Mouse (Mus musculus) limb, embryonic 15.5 days (tissue): ENCODE data around the gene Heatr1. TPM values are rescaled to one million over a fixed set of nuclear protein-coding genes. Genes with fewer than 3 reads are reported as not detected.

Experiments
- ATAC-seq: fragments of 200-750 bp; cut with Nextera tagmentation; 2 replicates; pipeline ENCODE4 v1.8.0; 2017; ENCODE audit warnings: low read depth, moderate TSS enrichment; ENCODE audit not compliant: insufficient number of reproducible peaks, low FRiP score, low TSS enrichment
- H3K27ac ChIP-seq: fragments of 300-500 bp; sonication (generic); 2 replicates; pipeline ENCODE4 v1.5.1; 2015; ENCODE audit warnings: moderate library complexity, mild to moderate bottlenecking, inconsistent platforms
- H3K27me3 ChIP-seq: fragments of 300-500 bp; sonication (generic); 2 replicates; pipeline ENCODE4 v1.6.1; 2015; ENCODE audit warnings: inconsistent platforms
- H3K36me3 ChIP-seq: fragments of 300-500 bp; sonication (generic); 2 replicates; pipeline ENCODE4 v1.6.1; 2015; ENCODE audit warnings: inconsistent platforms
- H3K4me1 ChIP-seq: fragments of 300-500 bp; sonication (generic); 2 replicates; pipeline ENCODE4 v1.6.1; 2015; ENCODE audit warnings: inconsistent platforms
- H3K4me2 ChIP-seq: fragments of 300-500 bp; sonication (generic); 2 replicates; pipeline ENCODE4 v1.6.1; 2015; ENCODE audit warnings: mild to moderate bottlenecking, inconsistent platforms
- H3K4me3 ChIP-seq: fragments of 300-500 bp; sonication (generic); 2 replicates; pipeline ENCODE4 v1.5.1; 2015; ENCODE audit warnings: mild to moderate bottlenecking, inconsistent platforms
- H3K9ac ChIP-seq: fragments of 300-500 bp; sonication (generic); 2 replicates; pipeline ENCODE4 v1.6.1; 2015; ENCODE audit warnings: inconsistent platforms
- H3K9me3 ChIP-seq: fragments of 300-500 bp; sonication (generic); 2 replicates; pipeline ENCODE4 v1.6.1; 2016; ENCODE audit warnings: inconsistent platforms
- WGBS: fragments of 180-500 bp; shearing (Covaris S2); methylation state at CpG from one replicate; pipeline ENCODE4 v1.1.7; 2015; 5-methylcytosine and 5-hydroxymethylcytosine counted together
- polyA plus RNA-seq: library from polyadenylated mRNA; unstranded; fragments of >200 nt; fragmentation: Nextera tagmentation; extraction: Ambion mirVana; gene quantifications from 2 replicates; pipeline ENCODE4 v1.2.1, GENCODE M21; 2015

Gene Heatr1
- polyA plus RNA-seq, 1 experiment from 2014 or later: 14.2 TPM

- no peak overlapping the region for H3K27ac ChIP-seq
- no peaks in the 10 kb centered on the region for H3K9me3 ChIP-seq
- peak overlapping the region; percentile 89 for H3K4me2 ChIP-seq
- peak overlapping the region; percentile 71 for H3K4me3 ChIP-seq
- no peak; the same call in 1 of the 2 replicates for ATAC-seq
- H3K27me3 ChIP-seq: peaks cover 9% of the 10 kb centered on the region; the same call in 1 of the 2 replicates
- WGBS: under 1% methylated on average over 23 of the region's 23 CpGs
- H3K9ac ChIP-seq: peak overlapping the region; percentile 37
- peaks cover 8% of the 10 kb centered on the region for H3K4me1 ChIP-seq
- peaks cover 20% of the 10 kb centered on the region for H3K36me3 ChIP-seq
Measured at GRCm38 (mm10) chr13:12395571-12395970, 744 bp downstream of the Heatr1 start.

GRCm38 (mm10) chr13:12408343-12409066 is 13.7 kb downstream of the Heatr1 start:
- Histone ChIP-seq H3K27ac (no peak overlapping the region), H3K9me3 (no peaks in the 10 kb centered on the region), H3K36me3 (peaks cover 57% of the 10 kb centered on the region), H3K9ac (no peak overlapping the region), H3K27me3 (no peaks in the 10 kb centered on the region), H3K4me2 (no peak overlapping the region), H3K4me3 (no peak overlapping the region), H3K4me1 (no peaks in the 10 kb centered on the region)
- ATAC-seq: no peak
- 91% methylated on average over 9 of the region's 9 CpGs for WGBS

DNA sequence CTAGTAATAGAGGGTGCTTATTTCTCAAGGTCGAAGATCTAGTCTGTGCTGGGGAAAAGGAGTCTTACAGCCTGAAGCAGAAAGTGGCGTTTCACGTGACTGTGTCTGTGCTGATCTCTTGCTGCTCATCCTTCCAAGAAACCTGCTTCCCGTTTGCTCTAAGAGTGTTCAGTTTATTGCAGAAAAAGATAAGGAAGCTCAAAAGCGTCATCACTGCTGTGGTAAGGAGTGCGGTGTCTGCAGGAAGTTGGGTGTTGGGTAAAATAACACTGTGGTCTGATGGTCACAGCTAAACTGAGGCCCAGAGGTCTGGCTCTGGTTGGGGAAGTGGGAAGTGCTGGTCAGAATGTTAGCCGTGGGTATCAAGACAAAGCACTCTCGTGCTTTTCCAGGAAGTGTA is 17.2 kb downstream of the Heatr1 start:
- Histone ChIP-seq H3K4me2 (no peak overlapping the region), H3K36me3 (peaks cover 65% of the 10 kb centered on the region), H3K9ac (no peak overlapping the region), H3K4me1 (no peaks in the 10 kb centered on the region), H3K9me3 (no peaks in the 10 kb centered on the region), H3K27me3 (no peaks in the 10 kb centered on the region), H3K4me3 (no peak overlapping the region), H3K27ac (no peak overlapping the region)
- ATAC-seq: no peak
- WGBS: 87% methylated on average over 8 of the region's 8 CpGs

DNA sequence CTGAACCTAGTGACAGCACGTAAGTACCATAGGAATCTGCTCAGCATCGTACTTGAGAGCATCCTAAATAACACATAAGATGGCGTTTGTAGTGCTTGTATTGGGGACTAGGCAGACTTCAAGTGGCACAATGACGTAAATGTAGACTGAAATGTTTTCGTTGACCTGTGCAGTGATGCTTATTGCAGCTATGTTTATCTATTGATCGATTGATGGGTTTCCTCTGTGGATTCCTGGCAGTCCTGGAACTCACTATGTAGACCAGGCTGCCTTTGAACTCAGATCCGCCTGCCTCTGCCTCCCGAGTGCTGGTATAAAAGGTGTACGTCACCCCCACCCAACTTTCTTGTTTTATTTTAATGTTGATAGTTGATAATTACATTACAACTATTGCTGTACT is 25.8 kb downstream of the Heatr1 start:
- Histone ChIP-seq H3K4me2 (no peak overlapping the region), H3K9ac (no peak overlapping the region), H3K36me3 (peaks cover 85% of the 10 kb centered on the region), H3K9me3 (no peaks in the 10 kb centered on the region), H3K27ac (no peak overlapping the region), H3K4me1 (no peaks in the 10 kb centered on the region), H3K4me3 (no peak overlapping the region), H3K27me3 (no peaks in the 10 kb centered on the region)
- WGBS: 93% methylated on average over 9 of the region's 9 CpGs
- no peak for ATAC-seq

DNA sequence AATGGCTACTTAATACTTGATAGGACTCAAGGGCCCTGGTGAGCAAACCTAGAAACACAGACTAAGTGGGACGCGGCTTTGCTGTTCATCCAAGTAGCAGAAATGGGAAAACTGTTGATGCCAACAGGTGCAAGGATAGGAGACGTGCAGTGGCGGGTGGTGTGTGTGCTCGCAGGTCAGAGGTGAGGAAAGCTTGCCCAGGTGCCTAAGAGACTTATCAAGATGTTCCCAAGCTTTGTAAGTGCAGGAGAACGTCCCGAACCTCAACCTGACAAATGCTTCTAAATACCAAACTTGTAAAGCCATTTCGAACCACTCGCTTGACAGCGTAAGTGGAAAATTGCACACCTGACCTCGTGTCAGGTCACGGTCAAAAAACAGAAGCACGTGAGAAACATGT is 33.7 kb downstream of the Heatr1 start:
- ATAC-seq: no peak
- 95% methylated on average over 13 of the region's 13 CpGs for WGBS
- Histone ChIP-seq H3K4me1 (no peaks in the 10 kb centered on the region), H3K4me2 (no peak overlapping the region), H3K27me3 (no peaks in the 10 kb centered on the region), H3K9me3 (no peaks in the 10 kb centered on the region), H3K36me3 (peaks cover 91% of the 10 kb centered on the region), H3K27ac (no peak overlapping the region), H3K9ac (no peak overlapping the region), H3K4me3 (no peak overlapping the region)

GRCm38 (mm10) chr13:12433843-12434242 is 39.0 kb downstream of the Heatr1 start:
- Histone ChIP-seq H3K9me3 (no peaks in the 10 kb centered on the region), H3K4me3 (no peak overlapping the region), H3K9ac (no peak overlapping the region), H3K4me2 (no peak overlapping the region), H3K27me3 (no peaks in the 10 kb centered on the region), H3K4me1 (no peaks in the 10 kb centered on the region), H3K27ac (no peak overlapping the region), H3K36me3 (peaks cover 86% of the 10 kb centered on the region)
- WGBS: 88% methylated on average over 5 of the region's 5 CpGs
- no peak for ATAC-seq

DNA sequence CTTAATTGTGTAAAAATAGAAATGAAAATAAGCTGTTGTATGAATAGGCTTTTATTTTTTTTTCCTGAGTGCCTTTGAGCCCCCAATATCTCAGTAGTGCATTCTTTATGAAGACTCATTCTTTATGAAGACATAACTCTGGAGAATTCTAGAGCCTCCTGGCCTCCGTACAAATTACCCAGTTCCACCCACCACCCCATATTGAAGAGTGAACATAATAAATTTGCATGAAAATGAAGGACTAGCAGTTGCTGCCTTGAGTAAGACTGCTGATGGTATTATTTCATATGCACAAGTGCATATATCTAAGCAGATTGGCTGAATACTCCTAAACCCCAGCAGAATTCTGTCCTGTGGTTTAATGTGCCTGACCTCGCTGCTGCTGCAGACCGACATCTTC is 44.8 kb downstream of the Heatr1 start:
- H3K9me3 ChIP-seq: no peaks in the 10 kb centered on the region
- peaks cover 63% of the 10 kb centered on the region for H3K36me3 ChIP-seq
- H3K27me3 ChIP-seq: no peaks in the 10 kb centered on the region
- H3K4me1 ChIP-seq: no peaks in the 10 kb centered on the region
- H3K4me3 ChIP-seq: no peak overlapping the region
- no peak overlapping the region for H3K4me2 ChIP-seq
- ATAC-seq: no peak
- H3K27ac ChIP-seq: no peak overlapping the region
- H3K9ac ChIP-seq: no peak overlapping the region
- 95% methylated on average over 3 of the region's 3 CpGs for WGBS

DNA sequence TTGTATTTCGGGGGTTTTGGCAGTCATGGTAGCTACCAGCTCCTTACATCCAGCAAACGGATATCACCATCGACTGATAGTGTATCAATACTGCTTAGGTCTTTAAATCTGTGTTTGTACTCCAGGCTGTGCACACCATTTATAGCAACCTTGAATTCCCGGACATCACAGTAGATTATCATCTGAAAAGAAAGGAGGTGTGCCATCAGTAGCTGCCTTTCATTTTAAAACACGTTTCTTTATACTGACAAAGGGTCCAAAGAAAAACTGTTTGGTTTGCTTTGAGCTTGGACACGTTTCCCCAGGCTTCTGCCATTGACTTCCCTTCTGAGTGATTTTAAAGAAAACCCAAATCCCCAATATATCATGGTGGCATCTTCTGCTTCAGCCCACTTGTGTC is 46.0 kb downstream of the Heatr1 start:
- H3K9me3 ChIP-seq: no peaks in the 10 kb centered on the region
- no peak overlapping the region for H3K9ac ChIP-seq

DNA sequence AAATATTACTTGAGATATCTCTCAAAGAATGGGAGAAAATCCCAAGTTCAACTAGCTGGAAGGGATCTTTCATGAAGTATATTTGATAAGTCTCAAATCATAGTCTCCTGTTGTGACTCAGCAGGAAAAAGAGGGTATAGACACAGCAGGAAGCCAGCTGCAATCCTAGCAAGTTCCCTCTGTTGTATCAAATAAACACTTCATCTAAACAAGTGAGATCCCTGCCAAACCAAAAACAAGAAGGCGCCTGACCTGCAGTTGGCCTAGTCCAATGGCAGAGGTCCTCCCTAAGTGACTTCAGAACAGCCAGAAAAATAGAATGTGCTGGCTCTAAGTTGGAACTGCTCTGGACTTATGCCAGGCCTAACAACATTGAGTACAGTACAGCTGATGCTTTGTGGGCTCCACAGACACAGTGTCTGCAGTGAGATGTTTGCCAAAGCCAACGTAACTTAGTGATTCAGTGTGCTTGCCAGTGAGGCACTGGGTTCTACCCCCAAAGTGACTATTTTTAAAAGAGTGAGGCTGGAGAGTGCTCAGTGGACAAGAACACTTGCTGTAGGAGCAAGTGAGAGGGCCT is 47.3 kb downstream of the Heatr1 start:
- H3K36me3 ChIP-seq: peaks cover 57% of the 10 kb centered on the region
- 67% methylated on average over 2 of the region's 2 CpGs for WGBS
- H3K27ac ChIP-seq: no peak overlapping the region
- no peaks in the 10 kb centered on the region for H3K4me1 ChIP-seq
- no peaks in the 10 kb centered on the region for H3K9me3 ChIP-seq
- no peak overlapping the region for H3K4me2 ChIP-seq
- H3K4me3 ChIP-seq: no peak overlapping the region
- no peak; the same call in 1 of the 2 replicates for ATAC-seq
- no peak overlapping the region for H3K9ac ChIP-seq
- no peaks in the 10 kb centered on the region for H3K27me3 ChIP-seq

More for the DNA sequence above, 46.0 kb downstream of the Heatr1 start:
- WGBS: 92% methylated on average over 6 of the region's 6 CpGs
- Histone ChIP-seq H3K27ac (no peak overlapping the region), H3K4me2 (no peak overlapping the region), H3K36me3 (peaks cover 53% of the 10 kb centered on the region), H3K4me3 (no peak overlapping the region), H3K4me1 (no peaks in the 10 kb centered on the region), H3K27me3 (no peaks in the 10 kb centered on the region)
- ATAC-seq: no peak

DNA sequence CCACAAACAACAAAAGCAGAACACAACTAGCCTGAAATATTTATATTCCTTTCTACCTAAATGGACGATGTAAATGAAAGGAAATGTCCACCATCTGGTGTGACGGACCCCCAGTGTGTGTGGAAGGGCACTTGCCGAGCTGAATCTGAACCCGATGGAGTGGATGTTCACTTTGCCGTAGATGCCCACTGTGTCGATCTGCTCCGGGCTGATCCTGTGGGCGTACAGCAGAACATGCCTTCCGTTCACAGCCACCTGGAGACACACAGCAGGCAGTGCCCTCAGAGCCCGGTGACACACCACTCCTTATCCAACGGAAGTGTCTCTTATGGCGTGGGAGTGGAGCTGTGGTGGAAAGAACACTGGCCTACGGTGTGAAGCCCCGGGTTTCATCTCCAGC is 58.3 kb downstream of the Heatr1 start:
- Histone ChIP-seq H3K9ac (no peak overlapping the region), H3K27me3 (no peaks in the 10 kb centered on the region), H3K27ac (no peak overlapping the region), H3K36me3 (peaks cover 36% of the 10 kb centered on the region), H3K4me1 (no peaks in the 10 kb centered on the region), H3K4me3 (no peak overlapping the region), H3K4me2 (no peak overlapping the region), H3K9me3 (no peaks in the 10 kb centered on the region)
- 85% methylated on average over 14 of the region's 14 CpGs for WGBS
- ATAC-seq: no peak

DNA sequence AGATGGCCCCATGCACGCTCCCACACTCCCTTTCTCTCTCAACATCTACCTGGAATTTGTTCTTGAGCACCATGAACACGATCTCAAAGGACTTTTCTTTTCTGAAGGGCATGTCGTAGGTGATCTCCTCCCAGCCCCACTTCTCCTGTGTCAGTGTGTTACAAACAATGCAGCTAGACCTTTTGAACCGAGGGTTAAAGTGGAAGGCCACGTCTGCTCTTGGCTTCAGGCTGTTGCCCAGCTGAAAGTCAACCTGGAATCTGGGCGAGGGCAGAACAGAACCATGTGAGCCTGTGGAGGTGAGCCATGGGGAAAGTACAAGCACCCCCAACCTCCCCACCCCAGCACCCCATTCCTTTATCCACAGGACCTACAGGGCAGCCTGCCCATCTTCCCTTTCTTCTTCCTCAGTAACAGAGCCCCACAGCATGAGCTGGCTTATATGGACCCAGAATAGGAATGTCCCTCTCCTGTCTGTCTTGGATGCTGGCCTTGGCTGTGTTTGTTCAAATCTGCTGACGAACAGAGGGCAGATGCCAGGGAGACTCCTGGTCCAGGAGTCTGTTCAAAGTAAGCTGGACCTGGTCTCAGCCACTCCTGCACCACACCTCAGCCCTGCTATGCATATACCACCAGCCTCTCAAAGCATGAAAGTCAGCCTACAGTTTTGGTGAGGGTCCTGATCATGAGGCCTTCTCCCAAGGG is 60.0 kb downstream of the Heatr1 start:
- Histone ChIP-seq H3K36me3 (peaks cover 35% of the 10 kb centered on the region), H3K27ac (no peak overlapping the region), H3K9me3 (no peaks in the 10 kb centered on the region), H3K27me3 (no peaks in the 10 kb centered on the region), H3K4me3 (no peak overlapping the region), H3K9ac (no peak overlapping the region), H3K4me2 (no peak overlapping the region), H3K4me1 (peaks cover 2% of the 10 kb centered on the region; the same call in 1 of the 2 replicates)
- 82% methylated on average over 7 of the region's 7 CpGs for WGBS
- ATAC-seq: no peak

DNA sequence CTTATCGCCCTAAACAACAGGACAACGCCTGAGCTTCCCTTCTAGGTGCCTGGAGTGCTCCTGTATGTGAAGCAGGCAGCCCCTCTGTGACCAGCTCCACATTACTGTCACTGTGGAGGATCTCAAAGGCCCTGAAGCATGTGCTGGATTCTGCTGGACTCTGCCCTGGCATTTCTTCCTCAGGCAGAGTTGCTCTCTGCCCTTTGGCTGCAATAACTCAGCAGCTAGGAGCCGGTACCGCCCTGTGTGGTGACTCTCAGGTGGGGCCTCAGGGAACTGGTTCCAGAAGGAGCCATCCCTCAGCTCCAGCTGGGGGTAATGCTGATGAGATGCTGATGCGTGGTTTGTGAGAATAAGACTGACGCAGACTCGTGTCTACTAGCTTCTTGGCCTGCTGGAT is 61.9 kb downstream of the Heatr1 start:
- peaks cover 35% of the 10 kb centered on the region for H3K36me3 ChIP-seq
- H3K4me3 ChIP-seq: no peak overlapping the region
- no peaks in the 10 kb centered on the region for H3K9me3 ChIP-seq
- H3K27ac ChIP-seq: no peak overlapping the region
- H3K4me1 ChIP-seq: peaks cover 7% of the 10 kb centered on the region; the same call in 1 of the 2 replicates
- H3K9ac ChIP-seq: no peak overlapping the region
- WGBS: 70% methylated on average over 7 of the region's 7 CpGs
- no peak overlapping the region for H3K4me2 ChIP-seq
- H3K27me3 ChIP-seq: no peaks in the 10 kb centered on the region
- no peak for ATAC-seq
